Mouse (Mus musculus): ENCODE results near the gene Nos3. TPM values are rescaled to one million over a fixed set of nuclear protein-coding genes. Genes with fewer than 3 reads are reported as not detected.

The Nos3 gene
- polyA plus RNA-seq (2012; fragmentation: generic; extraction: Trizol) = 0.92 TPM

GRCm38 (mm10) chr5:24364508-24364907 lies at the start of gene Nos3:
Gene Nos3, plus strand, starts transcription at chr5:24364810.
- H3K36me3 ChIP-seq (ENCODE audit: control insufficient read depth, insufficient read depth) = no peaks in the 10 kb centered on the region
- H3K79me2 ChIP-seq (ENCODE audit: control insufficient read depth, insufficient read depth) = no peaks in the 10 kb centered on the region
- TF ChIP-seq MAX (IDR thresholded peaks at IDR 0.05; ENCODE audit: low read depth) (no peak), TCF12 (IDR thresholded peaks at IDR 0.05; ENCODE audit: insufficient read depth, poor library complexity, severe bottlenecking) (no peak), POLR2AphosphoS2 (IDR thresholded peaks at IDR 0.05; ENCODE audit: insufficient read length, low read depth) (no peak), USF1 (IDR thresholded peaks at IDR 0.05; ENCODE audit: low read depth) (no peak), E2F4 (IDR thresholded peaks at IDR 0.05; ENCODE audit: insufficient read depth) (no peak), REST (IDR thresholded peaks at IDR 0.05; ENCODE audit: insufficient read depth, insufficient read length) (no peak), MYOD1 (IDR thresholded peaks at IDR 0.05; ENCODE audit: control insufficient read depth in 1 of 3, insufficient read length in 2 of 3, low read depth in 2 of 3) (no peak), TCF3 (IDR thresholded peaks at IDR 0.05; ENCODE audit: insufficient read length, low read depth) (no peak), SRF (IDR thresholded peaks at IDR 0.05; ENCODE audit: control insufficient read depth, insufficient read length, low read depth) (no peak), POLR2A (IDR thresholded peaks at IDR 0.05; ENCODE audit: insufficient read length, low read depth) (no peak), CEBPB (IDR thresholded peaks at IDR 0.05; ENCODE audit: insufficient read depth, poor library complexity, severe bottlenecking) (no peak), MYOG (IDR thresholded peaks at IDR 0.05; ENCODE audit: control insufficient read depth in 1 of 3, insufficient read depth in 1 of 3, insufficient read length in 2 of 3, low read depth in 2 of 3) (no peak)
- no peak within 1 kb of the TSS for H3K4me2 ChIP-seq (ENCODE audit: low read depth)
- no peak within 1 kb of the TSS for H3ac ChIP-seq (ENCODE audit: control insufficient read depth, insufficient read length)
- peaks cover 42% of the 10 kb centered on the region for H3K27me3 ChIP-seq (ENCODE audit: control insufficient read depth, insufficient read depth, insufficient read length)
- H3K4me3 ChIP-seq = no peak within 1 kb of the TSS

- peak overlapping the region; percentile 94 for H3K4me2 ChIP-seq (ENCODE audit: low read depth)
- peak overlapping the region; percentile 12 for H3K4me3 ChIP-seq
- no peaks in the 10 kb centered on the region for H3K79me2 ChIP-seq (ENCODE audit: control insufficient read depth, insufficient read depth)
- TF ChIP-seq TCF3 (IDR thresholded peaks at IDR 0.05; ENCODE audit: insufficient read length, low read depth) (no peak), E2F4 (IDR thresholded peaks at IDR 0.05; ENCODE audit: insufficient read depth) (no peak), MYOD1 (IDR thresholded peaks at IDR 0.05; ENCODE audit: control insufficient read depth in 1 of 3, insufficient read length in 2 of 3, low read depth in 2 of 3) (no peak), SRF (IDR thresholded peaks at IDR 0.05; ENCODE audit: control insufficient read depth, insufficient read length, low read depth) (no peak), USF1 (IDR thresholded peaks at IDR 0.05; ENCODE audit: low read depth) (no peak), REST (IDR thresholded peaks at IDR 0.05; ENCODE audit: insufficient read depth, insufficient read length) (no peak), POLR2AphosphoS2 (IDR thresholded peaks at IDR 0.05; ENCODE audit: insufficient read length, low read depth) (no peak), MYOG (IDR thresholded peaks at IDR 0.05; ENCODE audit: control insufficient read depth in 1 of 3, insufficient read depth in 1 of 3, insufficient read length in 2 of 3, low read depth in 2 of 3) (no peak), TCF12 (IDR thresholded peaks at IDR 0.05; ENCODE audit: insufficient read depth, poor library complexity, severe bottlenecking) (no peak), MAX (IDR thresholded peaks at IDR 0.05; ENCODE audit: low read depth) (no peak), POLR2A (IDR thresholded peaks at IDR 0.05; ENCODE audit: insufficient read length, low read depth) (no peak), CEBPB (IDR thresholded peaks at IDR 0.05; ENCODE audit: insufficient read depth, poor library complexity, severe bottlenecking) (no peak)
- no peaks in the 10 kb centered on the region for H3K36me3 ChIP-seq (ENCODE audit: control insufficient read depth, insufficient read depth)
- H3ac ChIP-seq (ENCODE audit: control insufficient read depth, insufficient read length) = no peak overlapping the region
- no peaks in the 10 kb centered on the region for H3K27me3 ChIP-seq (ENCODE audit: control insufficient read depth, insufficient read depth, insufficient read length)
Observed at GRCm38 (mm10) chr5:24319776-24320466, 44.7 kb upstream of the Nos3 start.

- H3K36me3 ChIP-seq (ENCODE audit: control insufficient read depth, insufficient read depth) = no peaks in the 10 kb centered on the region
- no peaks in the 10 kb centered on the region for H3K27me3 ChIP-seq (ENCODE audit: control insufficient read depth, insufficient read depth, insufficient read length)
- peak overlapping the region; percentile 12 for H3K4me3 ChIP-seq
Observed at GRCm38 (mm10) chr5:24320467-24320813, 44.2 kb upstream of the Nos3 start.

GRCm38 (mm10) chr5:24320894-24321293 lies 43.7 kb upstream of the Nos3 start:
- H3ac ChIP-seq (ENCODE audit: control insufficient read depth, insufficient read length) = no peak overlapping the region
- H3K36me3 ChIP-seq (ENCODE audit: control insufficient read depth, insufficient read depth) = no peaks in the 10 kb centered on the region
- H3K4me2 ChIP-seq (ENCODE audit: low read depth) = peak overlapping the region; percentile 94
- no peaks in the 10 kb centered on the region for H3K27me3 ChIP-seq (ENCODE audit: control insufficient read depth, insufficient read depth, insufficient read length)
- no peak overlapping the region for H3K4me3 ChIP-seq
- TF ChIP-seq POLR2AphosphoS2 (IDR thresholded peaks at IDR 0.05; ENCODE audit: insufficient read length, low read depth) (no peak), SRF (IDR thresholded peaks at IDR 0.05; ENCODE audit: control insufficient read depth, insufficient read length, low read depth) (no peak), MYOD1 (IDR thresholded peaks at IDR 0.05; ENCODE audit: control insufficient read depth in 1 of 3, insufficient read length in 2 of 3, low read depth in 2 of 3) (no peak), E2F4 (IDR thresholded peaks at IDR 0.05; ENCODE audit: insufficient read depth) (no peak), MAX (IDR thresholded peaks at IDR 0.05; ENCODE audit: low read depth) (no peak), TCF12 (IDR thresholded peaks at IDR 0.05; ENCODE audit: insufficient read depth, poor library complexity, severe bottlenecking) (no peak), CEBPB (IDR thresholded peaks at IDR 0.05; ENCODE audit: insufficient read depth, poor library complexity, severe bottlenecking) (no peak), TCF3 (IDR thresholded peaks at IDR 0.05; ENCODE audit: insufficient read length, low read depth) (no peak), REST (IDR thresholded peaks at IDR 0.05; ENCODE audit: insufficient read depth, insufficient read length) (no peak)
- H3K79me2 ChIP-seq (ENCODE audit: control insufficient read depth, insufficient read depth) = no peaks in the 10 kb centered on the region

More at GRCm38 (mm10) chr5:24320467-24320813, 44.2 kb upstream of the Nos3 start:
- no peaks in the 10 kb centered on the region for H3K79me2 ChIP-seq (ENCODE audit: control insufficient read depth, insufficient read depth)
- peak overlapping the region; percentile 94 for H3K4me2 ChIP-seq (ENCODE audit: low read depth)
- no peak overlapping the region for H3ac ChIP-seq (ENCODE audit: control insufficient read depth, insufficient read length)
- no peak for TF ChIP-seq SRF (IDR thresholded peaks at IDR 0.05; ENCODE audit: control insufficient read depth, insufficient read length, low read depth)
- TF ChIP-seq MYOD1 (IDR thresholded peaks at IDR 0.05; ENCODE audit: control insufficient read depth in 1 of 3, insufficient read length in 2 of 3, low read depth in 2 of 3) = peak in 1 of 3 experiments; percentile 36
- TF ChIP-seq USF1 (IDR thresholded peaks at IDR 0.05; ENCODE audit: low read depth) = no peak
- no peak for TF ChIP-seq REST (IDR thresholded peaks at IDR 0.05; ENCODE audit: insufficient read depth, insufficient read length)
- TF ChIP-seq MAX (IDR thresholded peaks at IDR 0.05; ENCODE audit: low read depth) = no peak
- no peak for TF ChIP-seq POLR2A (IDR thresholded peaks at IDR 0.05; ENCODE audit: insufficient read length, low read depth)
- peak in 1 of 3 experiments; percentile 3 for TF ChIP-seq MYOG (IDR thresholded peaks at IDR 0.05; ENCODE audit: control insufficient read depth in 1 of 3, insufficient read depth in 1 of 3, insufficient read length in 2 of 3, low read depth in 2 of 3)
